Mouse (Mus musculus) left cerebral cortex, postnatal 14 days (tissue): ENCODE results near the gene Zc3h12d. TPM values are rescaled to one million over a fixed set of nuclear protein-coding genes. Genes with fewer than 3 reads are reported as not detected.

Experiments
- DNase-seq, 2 experiments: peaks; one replicate each; pipeline ENCODE4 v3.0.0; 2021 to 2022; ENCODE audit warnings: low spot score in 2 of 2, mixed read lengths in 1 of 2
- intact Hi-C: fragments of 180-260 bp; cut with DNase I; formaldehyde crosslinking; loops from one replicate; pipeline ENCODE4 v1.15.1; 2025
- long read RNA-seq, 2 experiments: library from polyadenylated mRNA; stranded (forward); transcript quantifications; one replicate each; pipeline ENCODE4 v2.0.0; 2021
- total RNA-seq, 2 experiments: library from RNA; stranded (reverse); gene quantifications; 2 replicates each; pipeline ENCODE4 v1.2.3; 2021

The Zc3h12d gene
- total RNA-seq: under 1 TPM; 0.15 to 0.20 TPM
- long read RNA-seq, experiment 1: 0 reads
- long read RNA-seq, experiment 2: 0 reads

DNA sequence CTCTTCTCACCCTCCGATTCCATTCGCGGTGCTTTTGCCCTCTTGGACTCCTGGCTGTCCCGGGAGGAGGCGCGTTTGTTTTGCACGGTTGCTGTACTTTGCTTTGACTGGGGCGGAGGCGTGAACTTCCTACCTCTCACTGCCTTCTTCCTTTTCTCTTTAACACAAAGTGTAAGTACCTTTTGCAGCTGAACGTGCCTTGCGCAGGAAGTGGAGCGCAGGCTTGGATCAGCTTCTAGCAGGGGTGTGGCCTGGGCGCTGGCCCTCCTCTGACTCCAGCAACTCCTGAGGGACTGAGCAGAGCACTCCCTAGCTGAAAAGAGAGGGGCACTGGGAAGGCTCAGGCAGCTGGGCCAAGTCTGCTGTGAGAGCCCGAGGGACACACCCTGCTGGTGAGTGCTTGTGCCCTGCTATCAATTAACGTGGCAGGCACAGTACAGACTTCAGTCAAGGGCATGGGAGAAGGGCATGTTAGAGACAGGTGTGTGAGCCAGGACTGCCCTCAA lies at the start of gene Zc3h12d:
Zc3h12d (plus strand) TSS at position 300 of the 506 bp plus-strand sequence.
- DNase-seq: no peak
- intact Hi-C loops: no loop called here

DNA sequence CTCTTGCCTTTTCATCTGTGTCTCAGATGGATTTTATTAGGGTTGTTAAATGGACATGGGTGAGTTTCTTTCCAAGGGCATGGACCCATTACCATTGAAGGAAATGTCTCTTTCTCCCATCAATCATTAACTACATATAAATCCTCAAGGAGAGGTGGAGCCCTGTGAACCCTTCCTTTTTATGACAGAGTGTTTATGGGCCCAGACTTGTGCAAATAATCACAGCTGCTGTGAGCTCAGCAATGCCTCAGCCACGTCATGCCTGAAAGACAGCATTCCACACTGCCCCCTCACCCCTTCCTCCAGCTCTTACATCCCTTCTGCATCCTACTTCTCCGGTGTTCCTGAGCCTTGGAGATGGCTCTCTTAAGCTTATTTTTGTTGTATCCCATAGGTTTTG lies 45.0 kb upstream of the Zc3h12d start:
- DNase-seq: no peak
- intact Hi-C loops: no loop called here

GRCm38 (mm10) chr10:7792254-7792750 lies 40.0 kb upstream of the Zc3h12d start:
- intact Hi-C loops: no loop called here

GRCm38 (mm10) chr10:7792751-7793385 lies 39.4 kb upstream of the Zc3h12d start, which contains the start of the genes Ginm1 and Ppil4:
Gene Ginm1 (minus strand): TSS chr10:7792824.
Gene Ppil4 (plus strand): TSS chr10:7792891.
- intact Hi-C loops: no loop called here
- peak; percentile 92 to 94 for DNase-seq

More at GRCm38 (mm10) chr10:7792254-7792750, 40.0 kb upstream of the Zc3h12d start:
- no peak for DNase-seq

DNA sequence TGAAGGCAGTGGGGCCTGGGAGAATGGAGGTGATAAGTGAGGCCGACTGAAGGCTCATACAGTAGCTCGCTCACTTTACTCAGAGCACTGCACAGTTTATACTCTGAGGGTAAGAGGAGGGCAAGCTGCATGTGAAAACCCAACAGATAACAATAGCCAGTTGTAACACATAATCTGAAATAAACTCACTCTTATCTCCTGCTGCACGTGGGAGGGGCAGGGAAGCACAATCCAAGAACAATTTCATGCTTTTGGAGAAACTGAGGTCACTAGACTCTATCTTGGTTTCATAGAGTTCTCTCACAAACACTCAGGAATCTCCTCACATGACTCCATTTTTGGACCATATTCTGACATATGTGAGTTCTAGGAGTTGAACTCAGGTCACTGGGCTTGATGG lies 31.0 kb upstream of the Zc3h12d start:
- intact Hi-C loops: no loop called here
- no peak for DNase-seq

DNA sequence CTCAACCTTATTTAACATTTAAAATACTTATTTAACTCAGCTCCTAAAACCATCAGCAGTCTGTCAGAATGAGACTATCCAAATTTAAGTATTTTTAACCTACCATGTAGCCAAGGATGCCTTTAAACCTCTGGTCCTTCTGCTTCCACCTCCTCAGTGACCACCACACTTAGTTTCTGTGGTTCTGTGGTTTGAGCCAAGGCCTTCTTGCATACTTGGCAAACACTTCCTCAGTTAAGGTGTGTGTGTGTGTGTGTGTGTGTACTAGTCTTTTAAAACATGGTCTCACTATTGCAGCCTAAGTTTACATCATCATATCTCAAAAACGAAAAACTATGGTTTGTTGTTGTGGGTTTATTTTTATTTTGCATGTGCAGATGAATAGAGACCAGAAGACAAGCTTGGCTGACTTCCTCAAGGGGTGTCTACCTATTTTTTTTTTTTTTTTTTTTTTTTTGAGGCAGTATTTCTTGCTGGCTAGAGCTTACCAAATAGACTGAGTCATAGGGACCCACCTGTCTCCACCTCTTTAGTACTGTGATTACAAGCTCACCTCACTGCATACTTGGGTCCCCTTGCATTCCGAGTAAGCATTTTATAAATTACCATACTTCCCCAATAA lies 29.6 kb upstream of the Zc3h12d start:
- intact Hi-C loops: no loop called here
- no peak for DNase-seq

- peak; percentile 69 to 74 for DNase-seq
- intact Hi-C loops: loop anchor here (5.0 to 10.0 kb wide), 2 partner anchors 395 to 432 kb away; no protein-coding TSS in a partner anchor
Observed at GRCm38 (mm10) chr10:7809937-7810336, 22.3 kb upstream of the Zc3h12d start.

DNA sequence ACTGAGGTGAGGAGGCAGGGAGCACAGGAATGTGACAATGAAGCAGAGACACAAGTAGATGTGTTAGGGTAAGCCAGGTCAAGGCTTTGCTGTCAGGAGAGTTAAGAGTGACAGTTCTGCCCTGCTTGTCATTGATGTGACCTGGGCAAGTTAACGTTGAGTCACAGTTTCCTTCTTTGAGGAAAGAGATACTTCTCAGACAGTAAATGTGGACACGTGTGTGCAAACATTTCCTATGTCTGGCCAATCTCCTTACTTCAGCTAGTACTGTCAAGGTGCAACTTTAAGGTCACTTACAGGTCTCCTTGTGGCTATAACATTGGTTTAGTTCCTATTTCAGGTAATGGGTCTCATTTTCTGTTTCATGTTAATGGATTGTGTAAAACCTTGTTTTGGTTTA lies 15.8 kb upstream of the Zc3h12d start:
- no peak for DNase-seq
- intact Hi-C loops: loop anchor here (10.0 kb wide), 1 partner anchor 388 kb away; no protein-coding TSS in a partner anchor

- DNase-seq: no peak
- intact Hi-C loops: loop anchor here (10.0 kb wide), 1 partner anchor 386 kb away; no protein-coding TSS in a partner anchor
Observed at GRCm38 (mm10) chr10:7818676-7819075, 13.6 kb upstream of the Zc3h12d start.

GRCm38 (mm10) chr10:7819156-7819555 lies 13.1 kb upstream of the Zc3h12d start:
- no peak for DNase-seq
- intact Hi-C loops: loop anchor here (10.0 kb wide), 1 partner anchor 386 kb away; no protein-coding TSS in a partner anchor

GRCm38 (mm10) chr10:7819603-7820002 lies 12.7 kb upstream of the Zc3h12d start:
- intact Hi-C loops: loop anchor here (10.0 kb wide), 1 partner anchor 385 kb away; no protein-coding TSS in a partner anchor
- no peak for DNase-seq

- no peak for DNase-seq
- intact Hi-C loops: no loop called here
Observed at GRCm38 (mm10) chr10:7820171-7820570, 12.1 kb upstream of the Zc3h12d start.

DNA sequence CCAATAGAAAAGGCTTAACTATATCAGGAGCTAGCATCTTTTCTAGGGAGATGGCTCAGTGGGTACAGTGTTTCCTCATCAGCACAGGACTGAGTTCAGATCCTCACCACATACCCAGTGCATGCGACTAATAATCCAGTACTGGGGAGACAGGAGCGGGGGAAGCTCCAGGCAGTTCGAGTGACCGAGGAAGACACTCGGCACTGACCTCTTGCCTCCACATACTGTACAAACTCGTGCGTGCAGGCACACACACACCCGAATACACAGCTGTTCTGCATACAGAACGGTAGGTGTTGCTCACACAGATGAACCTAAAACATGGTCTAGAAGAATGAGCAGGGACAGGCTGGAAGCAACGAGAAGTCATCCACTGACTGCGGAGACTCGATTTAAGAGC lies 10.3 kb upstream of the Zc3h12d start:
- DNase-seq: no peak
- intact Hi-C loops: no loop called here

DNA sequence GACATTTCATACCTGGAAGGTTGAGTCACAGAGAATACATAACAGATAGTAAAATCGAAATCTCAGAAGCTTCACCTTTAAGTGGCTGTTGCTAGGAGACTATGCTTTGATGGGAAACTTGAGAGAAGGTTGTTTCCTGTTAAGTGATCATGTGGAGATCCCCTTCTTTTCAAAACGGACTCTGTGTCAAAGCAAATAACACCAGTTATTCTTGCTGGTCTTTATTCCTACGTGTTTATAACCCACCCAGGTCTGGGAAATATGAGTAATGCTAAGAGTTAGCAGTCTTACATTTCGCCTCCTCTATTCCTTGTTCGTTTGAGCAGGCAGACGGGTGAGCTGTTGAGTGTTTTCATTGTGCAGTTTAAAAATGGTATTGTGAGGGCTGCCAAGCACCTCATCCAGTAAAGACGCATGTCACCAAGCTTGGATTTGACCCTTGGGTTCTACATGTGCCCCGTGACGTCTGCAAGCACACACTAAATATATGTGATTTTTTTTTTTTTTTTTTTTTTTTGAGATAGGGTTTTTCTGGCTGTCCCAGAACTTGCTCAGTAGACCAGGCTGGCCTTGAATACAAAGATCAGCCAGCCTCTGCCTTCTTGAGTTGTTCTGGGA lies 7.5 kb upstream of the Zc3h12d start:
- no peak for DNase-seq

DNA sequence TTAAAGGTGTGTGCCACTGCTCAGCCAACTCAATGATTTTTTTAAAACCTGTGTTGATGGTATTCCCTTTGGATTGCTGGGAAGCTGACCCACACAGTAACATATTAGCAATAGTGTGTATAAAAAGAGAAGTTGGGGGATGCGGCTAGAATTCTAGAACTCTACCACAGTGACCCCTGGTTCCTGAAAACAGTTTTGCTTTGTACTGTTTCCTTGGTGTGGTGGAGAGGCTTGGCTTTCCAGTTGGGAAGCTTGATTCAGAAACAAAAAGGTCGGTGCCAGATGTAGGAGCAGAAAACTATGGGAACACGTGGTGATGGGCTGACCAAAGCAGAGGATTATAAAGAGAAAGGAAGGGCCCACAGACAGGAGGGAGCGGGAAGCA lies 7.0 kb upstream of the Zc3h12d start:
- intact Hi-C loops: no loop called here
- DNase-seq: no peak

More for the DNA sequence above, 7.5 kb upstream of the Zc3h12d start:
- intact Hi-C loops: no loop called here

- intact Hi-C loops: no loop called here
Observed at GRCm38 (mm10) chr10:7826106-7826505, 6.2 kb upstream of the Zc3h12d start.

GRCm38 (mm10) chr10:7833377-7834165 lies 1.3 kb downstream of the Zc3h12d start:
- DNase-seq: no peak
- intact Hi-C loops: no loop called here

More at GRCm38 (mm10) chr10:7826106-7826505, 6.2 kb upstream of the Zc3h12d start:
- DNase-seq: no peak

GRCm38 (mm10) chr10:7834671-7835225 lies 2.5 kb downstream of the Zc3h12d start:
- intact Hi-C loops: no loop called here
- no peak for DNase-seq

GRCm38 (mm10) chr10:7836902-7837301 lies 4.6 kb downstream of the Zc3h12d start:
- intact Hi-C loops: no loop called here
- DNase-seq: no peak
